Mouse (Mus musculus) frontal cortex, postnatal 10 days (tissue): Measurements from ENCODE around the gene Serpina6.
"Not testable (repeated sequence)": the region's sequence is repeated elsewhere in the genome, so short reads cannot be mapped to it uniquely, and the experiment has no call there.

ENCODE experiments used
- DNase-seq, 2 experiments: peaks; one replicate each; pipeline ENCODE4 v3.0.0; 2022; ENCODE audit warnings: low spot score in 2 of 2, mixed read lengths in 1 of 2

The Serpina6 gene

GRCm38 (mm10) chr12:103656848-103657626 lies at the start of gene Serpina6:
Serpina6 (minus strand) TSS chr12:103657212.
- DNase-seq, result no peak

DNA sequence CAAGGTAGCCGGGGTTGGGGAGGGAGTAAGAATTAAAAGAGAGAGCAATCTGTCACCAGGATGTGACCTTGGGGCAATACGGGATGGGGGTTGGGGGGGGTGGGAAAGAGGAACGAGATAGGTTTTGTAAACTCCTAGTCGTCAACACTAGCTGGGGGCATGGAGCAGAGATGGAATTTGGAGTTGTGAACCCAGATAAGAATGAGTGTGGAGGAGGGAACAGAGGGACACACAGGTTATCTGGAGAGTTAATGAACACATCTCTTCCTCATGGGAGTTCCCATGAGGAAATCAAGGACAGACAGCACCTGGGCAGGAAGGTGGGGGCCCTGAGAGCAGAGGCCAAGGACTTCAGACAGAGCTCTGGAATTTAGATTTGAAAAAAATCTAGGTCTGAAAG lies 49.1 kb upstream of the Serpina6 start:
- DNase-seq, result no peak

- DNase-seq, result no peak
These were observed 48.5 kb upstream of the Serpina6 start for GRCm38 (mm10) chr12:103705547-103705946.

DNA sequence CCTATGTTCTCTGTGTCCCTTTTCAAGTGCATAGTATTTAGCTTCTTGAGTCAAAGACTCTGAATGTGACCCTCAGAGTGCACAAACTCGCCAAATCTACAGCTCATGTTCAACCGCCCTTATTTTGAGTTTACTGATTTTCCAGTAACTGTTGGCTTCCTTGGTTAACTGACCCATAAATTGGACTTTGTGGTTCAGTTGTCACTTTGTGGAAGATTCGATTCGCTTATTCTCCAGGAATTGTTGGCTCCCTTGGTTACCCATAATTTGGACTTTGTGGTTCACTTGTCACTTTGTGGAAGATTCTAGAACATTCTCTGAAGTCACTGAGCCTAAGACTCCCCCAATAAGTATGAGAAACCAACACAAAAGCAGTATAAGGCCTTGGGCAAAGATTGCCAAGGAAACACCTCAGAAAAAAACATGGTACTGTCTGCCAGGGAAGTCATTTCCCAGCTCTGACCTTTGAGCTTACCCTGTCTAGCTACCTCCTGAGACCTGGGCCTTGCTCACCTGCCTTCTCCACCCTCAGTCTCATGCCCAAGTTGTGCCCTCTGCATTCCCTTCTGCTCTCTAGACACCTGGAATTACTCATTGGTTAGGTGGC lies 43.2 kb upstream of the Serpina6 start:
- no peak for DNase-seq

GRCm38 (mm10) chr12:103695429-103695828 lies 38.4 kb upstream of the Serpina6 start, which contains the start of gene Serpina1f:
Serpina1f (minus strand) TSS chr12:103695529.
- no peak for DNase-seq

DNA sequence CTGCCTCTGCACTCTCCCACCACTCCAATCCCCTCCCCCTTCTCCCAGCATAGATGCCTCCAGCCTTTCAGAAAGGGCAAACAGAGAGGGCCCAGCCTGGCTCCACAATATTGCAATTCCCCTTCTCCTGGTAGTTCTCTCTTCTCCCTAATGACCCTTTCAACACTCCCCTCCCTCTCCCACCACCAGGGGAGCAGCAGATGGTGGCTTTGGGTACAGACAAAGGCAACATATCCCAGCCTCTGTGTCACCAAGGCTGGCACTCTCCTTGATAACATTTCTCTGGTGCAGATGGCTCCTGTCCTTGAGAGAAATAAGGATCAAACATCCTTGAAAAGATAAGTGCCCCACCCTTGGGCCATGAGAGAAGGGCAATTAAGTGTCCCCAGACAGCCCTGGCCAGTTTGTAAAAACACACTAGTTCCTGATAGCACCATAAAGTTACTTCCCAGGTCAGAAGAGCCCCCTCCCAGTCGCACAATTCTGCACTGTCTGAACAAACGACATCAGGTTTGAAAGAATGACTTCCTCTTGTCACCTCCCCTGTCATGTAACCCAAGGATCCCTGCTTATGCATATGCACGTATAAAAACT lies 31.3 kb upstream of the Serpina6 start:
- no peak for DNase-seq

GRCm38 (mm10) chr12:103687021-103687420 lies 30.0 kb upstream of the Serpina6 start:
- DNase-seq, result no peak

DNA sequence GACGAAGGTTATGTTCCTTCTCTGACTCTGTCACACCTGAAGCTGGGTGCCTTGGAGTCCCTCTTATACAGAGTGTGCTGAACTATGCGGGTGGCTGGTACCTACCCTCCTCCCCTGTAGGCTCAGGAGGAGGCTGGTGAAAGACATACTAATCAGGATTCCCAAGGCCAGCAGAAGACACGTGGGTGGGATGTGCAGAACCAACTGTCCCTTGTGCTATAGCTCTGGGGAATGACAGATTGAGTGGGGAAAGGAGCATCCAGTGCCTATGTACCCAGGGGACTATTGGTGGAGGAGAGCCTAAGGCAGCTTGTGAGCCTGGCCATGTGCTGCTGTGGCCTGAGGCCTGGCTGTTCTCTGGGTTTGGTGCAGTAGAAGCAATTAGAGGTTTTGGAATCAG lies 29.0 kb upstream of the Serpina6 start:
- peak in 1 of 2 experiments; percentile 20 for DNase-seq

DNA sequence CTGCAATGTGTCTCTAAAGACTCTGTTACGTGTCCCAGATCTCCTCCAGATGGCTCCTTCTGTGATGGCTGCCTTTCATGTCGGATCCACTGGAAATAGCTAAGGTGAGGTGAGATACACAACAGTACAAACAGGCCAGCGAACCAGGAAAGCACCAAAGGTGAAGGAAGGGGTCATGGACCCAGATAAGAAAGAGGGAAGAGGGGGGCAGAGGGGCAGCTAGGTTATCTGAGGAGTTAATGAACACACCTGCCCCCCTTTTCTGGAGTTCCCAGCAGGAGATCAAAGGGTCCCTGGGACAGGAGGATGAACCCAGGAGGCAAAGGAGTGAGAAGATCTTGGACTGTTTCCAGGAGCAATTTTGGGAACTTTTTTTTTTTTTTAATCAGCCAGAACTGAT lies 28.4 kb upstream of the Serpina6 start:
- DNase-seq, result no peak

DNA sequence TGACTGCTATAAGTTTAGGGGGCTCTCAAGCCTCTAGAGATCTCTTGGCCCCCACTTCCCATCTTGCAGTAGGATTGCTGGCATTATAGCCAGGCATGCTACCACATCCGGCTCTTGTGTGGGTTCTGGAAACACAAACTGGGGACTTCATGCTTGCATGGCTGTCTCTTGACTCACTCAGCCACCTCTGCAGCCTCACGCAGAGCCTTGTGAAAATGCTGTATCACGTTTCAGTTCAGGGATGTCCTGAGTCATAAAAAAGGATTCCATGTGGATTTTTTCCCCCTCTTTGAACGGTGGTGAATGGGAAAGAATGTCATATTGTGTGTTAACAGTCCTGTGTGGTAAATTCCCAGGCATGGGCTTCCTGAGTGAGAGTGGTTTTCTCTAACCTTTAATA lies 26.8 kb upstream of the Serpina6 start:
- no peak for DNase-seq

- no peak for DNase-seq
These were observed 24.7 kb upstream of the Serpina6 start for GRCm38 (mm10) chr12:103681739-103682138.

DNA sequence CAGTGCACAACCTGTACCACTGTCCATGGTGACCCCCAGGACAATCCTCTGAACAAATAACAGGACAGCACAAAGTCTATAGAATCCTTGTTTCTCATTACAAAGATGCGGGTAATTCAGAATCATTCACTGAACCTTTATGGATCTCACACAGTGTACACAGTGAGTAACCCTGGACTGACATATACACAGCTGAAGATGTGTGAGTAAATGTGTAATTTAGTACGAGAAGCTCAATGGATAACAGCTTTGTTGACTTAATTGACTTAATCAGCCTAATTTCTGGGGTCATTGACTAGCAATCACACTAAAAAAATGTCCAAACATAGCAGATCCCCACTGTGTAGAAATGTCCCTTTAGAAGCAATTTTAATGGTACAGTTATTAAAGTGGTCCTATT lies 24.2 kb upstream of the Serpina6 start:
- DNase-seq, result no peak

DNA sequence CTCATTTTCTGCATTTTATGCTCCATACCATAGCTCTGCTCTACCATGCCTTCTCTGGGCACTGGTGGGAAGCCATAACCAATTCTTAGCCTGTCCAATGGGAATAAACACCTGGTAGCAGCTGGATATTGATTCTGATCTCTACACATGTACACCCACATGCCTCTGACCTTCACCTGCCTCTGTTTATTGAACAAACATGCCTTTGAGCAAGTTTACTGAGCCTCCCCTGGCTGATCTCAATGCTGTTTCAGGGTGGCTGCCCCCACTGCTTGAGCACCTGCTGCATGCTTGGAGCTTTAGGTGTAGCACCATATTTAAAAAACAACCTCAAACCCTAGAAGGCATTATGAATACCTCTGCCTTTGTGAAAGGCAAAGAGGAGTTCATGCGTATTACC lies 22.8 kb upstream of the Serpina6 start:
- DNase-seq, result not testable (repeated sequence)

GRCm38 (mm10) chr12:103676039-103676438 lies 19.0 kb upstream of the Serpina6 start, which contains the start of gene Serpina16:
Serpina16 (minus strand) TSS chr12:103676139.
- DNase-seq, result no peak

DNA sequence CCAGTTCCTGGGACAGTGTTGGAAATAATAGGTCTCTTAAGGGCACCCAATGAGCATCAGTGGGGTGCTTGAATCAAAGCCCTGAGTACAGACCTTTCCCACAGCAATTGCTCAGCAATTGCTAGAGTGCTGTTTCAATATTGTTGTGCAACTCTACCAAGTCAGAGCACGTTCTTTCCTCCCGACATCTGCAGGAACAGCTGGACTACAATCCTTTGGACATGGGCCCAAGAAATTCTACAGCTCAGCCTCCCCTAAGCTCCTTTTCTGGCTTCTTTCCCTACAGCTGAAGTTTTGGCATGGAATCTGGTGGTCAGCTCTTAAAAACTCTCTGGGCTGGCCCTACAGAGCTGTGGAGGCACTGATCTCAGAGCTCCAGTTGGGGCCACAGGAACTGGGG lies 16.2 kb upstream of the Serpina6 start:
- DNase-seq, result no peak

DNA sequence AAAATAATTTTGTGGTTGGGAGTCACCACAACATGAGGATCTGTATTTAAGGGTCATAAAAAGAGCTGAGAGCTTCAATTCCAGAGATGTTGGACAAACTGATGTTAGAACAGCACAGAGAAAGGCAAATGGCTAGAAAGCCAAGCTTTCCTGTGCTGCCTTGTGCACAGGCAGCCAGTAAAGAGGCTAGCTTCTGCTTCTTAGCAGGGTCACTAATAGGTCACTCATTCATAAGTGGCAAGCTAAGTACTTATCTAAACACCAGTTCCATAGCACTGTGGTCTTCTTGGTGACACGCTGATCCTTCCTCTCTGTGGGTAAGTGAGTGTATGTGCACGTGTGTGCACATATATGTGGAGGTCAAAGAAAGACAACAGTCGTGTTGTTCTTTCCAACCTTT lies 14.5 kb upstream of the Serpina6 start:
- no peak for DNase-seq

DNA sequence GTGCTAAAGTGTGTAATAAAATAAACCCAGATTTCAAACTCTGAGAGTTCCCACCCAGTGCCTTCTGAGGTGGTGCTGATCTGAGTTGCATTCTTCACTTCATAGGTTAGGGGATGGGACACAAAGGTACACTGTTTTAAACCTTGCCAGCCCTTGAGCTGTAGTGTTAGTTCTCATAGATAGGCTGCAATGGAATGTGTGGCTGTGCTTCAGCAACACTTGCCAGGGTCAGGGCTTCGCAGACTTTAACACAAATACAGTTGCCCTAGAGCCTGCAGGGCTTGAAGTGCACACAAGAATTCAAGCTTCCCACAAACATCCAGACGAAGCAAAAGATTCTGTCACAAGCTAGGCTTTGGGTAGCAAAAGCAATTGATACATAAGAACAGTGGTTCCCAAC lies 14.0 kb upstream of the Serpina6 start:
- DNase-seq, result no peak

DNA sequence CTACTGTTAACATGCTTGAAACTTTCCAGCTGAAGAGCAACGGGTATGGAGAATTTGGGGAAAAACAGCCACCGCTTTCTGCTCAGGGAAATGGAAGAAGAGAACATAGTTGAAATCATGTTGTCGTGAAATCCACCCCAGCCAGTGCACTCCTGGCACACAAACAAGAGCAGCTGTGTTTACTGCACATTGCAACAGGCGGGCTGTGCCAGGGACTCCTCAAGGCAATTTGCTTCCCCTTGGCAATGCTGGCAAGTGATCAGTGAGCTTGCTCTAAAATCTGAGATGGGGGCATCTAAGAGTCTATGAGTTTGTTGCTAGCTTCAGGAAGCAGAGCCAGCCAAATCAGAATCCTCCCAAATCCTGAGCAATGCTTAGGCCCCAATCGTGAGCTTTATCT lies 13.3 kb upstream of the Serpina6 start:
- DNase-seq, result peak; percentile 12 to 14

GRCm38 (mm10) chr12:103665286-103665685 lies 8.3 kb upstream of the Serpina6 start:
- no peak for DNase-seq

GRCm38 (mm10) chr12:103662053-103662452 lies 5.0 kb upstream of the Serpina6 start:
- DNase-seq, result not testable (repeated sequence)

GRCm38 (mm10) chr12:103660076-103660475 lies 3.1 kb upstream of the Serpina6 start:
- no peak for DNase-seq

DNA sequence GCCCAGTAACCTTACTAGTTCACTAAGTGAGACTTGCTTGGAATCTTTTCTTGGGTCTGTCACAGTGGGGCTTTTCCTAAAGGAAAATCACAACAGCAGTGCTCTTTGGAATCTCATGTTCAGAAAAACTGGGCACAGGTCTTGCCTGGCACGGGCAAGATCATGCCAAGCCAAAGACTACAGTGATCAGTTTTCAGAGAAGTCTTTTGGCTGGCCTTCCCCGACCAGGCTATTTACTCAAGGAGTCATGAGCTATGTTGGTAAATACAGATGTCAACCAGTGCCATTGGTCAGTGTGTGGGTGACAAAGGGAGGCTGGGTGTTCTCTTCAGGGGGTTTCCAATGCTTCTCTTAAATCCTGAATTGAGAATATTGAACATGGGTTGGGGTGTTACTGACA lies 2.2 kb upstream of the Serpina6 start:
- DNase-seq, result no peak

- DNase-seq, result no peak
These were observed 979 bp upstream of the Serpina6 start for GRCm38 (mm10) chr12:103657991-103658390.
